Mouse (Mus musculus): Measurements from ENCODE around the gene Rnf213. TPM values are rescaled to one million over a fixed set of nuclear protein-coding genes. Genes with fewer than 3 reads are reported as not detected.

Rnf213 gene
- total RNA-seq, 1 experiment: 37.3 TPM

DNA sequence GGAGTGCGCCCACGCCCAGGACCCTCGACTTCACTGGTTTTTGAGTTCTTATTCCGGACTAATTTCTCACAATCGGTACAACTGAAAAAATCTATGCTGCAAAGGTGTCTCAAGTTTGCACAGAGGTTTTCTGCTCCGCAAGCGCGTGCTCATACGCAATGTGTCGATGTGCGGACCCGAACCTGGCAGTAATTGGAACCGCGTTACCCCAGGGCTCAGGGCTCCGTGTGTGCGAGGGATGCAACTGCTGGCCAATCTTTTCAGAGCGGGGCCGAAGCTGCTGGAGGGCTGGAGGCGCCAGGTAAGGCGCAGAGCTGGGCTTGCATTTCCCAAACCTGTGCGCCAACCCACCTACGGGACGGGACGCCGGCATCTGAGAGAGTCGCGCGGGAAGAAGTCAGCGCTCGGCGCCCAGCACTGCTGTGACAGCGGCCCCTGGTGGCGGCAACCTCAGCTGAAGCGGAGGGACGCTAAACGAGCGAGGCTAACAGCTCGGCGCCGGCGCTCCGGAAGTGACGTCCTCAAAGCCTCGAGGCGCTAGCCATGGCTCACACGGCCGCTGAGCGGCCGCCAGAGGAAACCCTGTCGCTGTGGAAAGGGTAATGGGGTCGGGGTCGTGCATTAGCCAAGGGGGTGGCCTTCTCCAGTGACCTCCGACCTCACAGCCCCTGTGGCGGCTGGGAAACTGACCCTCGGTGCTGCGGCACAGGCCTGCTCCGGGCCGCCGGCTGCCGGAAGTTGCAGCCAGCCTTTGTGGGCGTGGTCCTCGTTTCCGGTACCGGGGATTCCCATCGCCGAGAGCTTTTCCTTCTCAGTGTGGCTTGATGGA is 98.2 kb downstream of the Rnf213 start, which contains the start of gene Endov:
Gene Endov (plus strand): TSS at position 487 of the 829 bp plus-strand sequence.
- H3K9ac ChIP-seq (ENCODE audit: insufficient read depth, low read depth, low read length, poor library complexity, severe bottlenecking): peak within 1 kb of the TSS; percentile 94
- H3K4me3 ChIP-seq (ENCODE audit: insufficient read depth in 1 of 2, low read depth in 1 of 2, low read length in 2 of 2, poor library complexity in 1 of 2, severe bottlenecking in 1 of 2): peak within 1 kb of the TSS; percentile 83 to 94
- TF ChIP-seq HCFC1 (IDR thresholded peaks at IDR 0.05; ENCODE audit: borderline replicate concordance, insufficient read depth, low read length) (peak; percentile 84), MAFK (IDR thresholded peaks at IDR 0.05; ENCODE audit: insufficient read depth, low read depth, low read length) (no peak), ZC3H11A (IDR thresholded peaks at IDR 0.05; ENCODE audit: borderline replicate concordance, low read depth, low read length) (peak; percentile 59; the same call in 1 of the 2 replicates), CHD2 (IDR thresholded peaks at IDR 0.05; ENCODE audit: low read depth, low read length) (peak; percentile 63; the same call in 1 of the 2 replicates), ZNF384 (IDR thresholded peaks at IDR 0.05; ENCODE audit: low read depth, low read length) (no peak)
- in situ Hi-C loops (cut with MboI; ENCODE audit: low sequenced_read_pairs in 2 of 2, unreplicated experiment in 2 of 2): no loop called here
- no peaks in the 10 kb centered on the region for H3K9me3 ChIP-seq (ENCODE audit: control insufficient read depth, insufficient read depth, low read depth, low read length)
- H3K27ac ChIP-seq (ENCODE audit: insufficient read depth, low read depth, low read length, poor library complexity, severe bottlenecking): peak within 1 kb of the TSS; percentile 80
- peak; percentile 91 for DNase-seq (ENCODE audit: low read depth, low spot score)
- 0 out of 4 replicates have a peak, but pooled peaks cover 0 to 2% of the 10 kb centered on the region in 2 experiments for H3K4me1 ChIP-seq (ENCODE audit: control insufficient read depth in 2 of 2, insufficient read depth in 2 of 2, low read length in 2 of 2, poor library complexity in 1 of 2)
- peaks cover 2% of the 10 kb centered on the region; the same call in 1 of the 2 replicates for H3K36me3 ChIP-seq (ENCODE audit: control insufficient read depth, insufficient read depth, low read length, poor library complexity, severe bottlenecking)

DNA sequence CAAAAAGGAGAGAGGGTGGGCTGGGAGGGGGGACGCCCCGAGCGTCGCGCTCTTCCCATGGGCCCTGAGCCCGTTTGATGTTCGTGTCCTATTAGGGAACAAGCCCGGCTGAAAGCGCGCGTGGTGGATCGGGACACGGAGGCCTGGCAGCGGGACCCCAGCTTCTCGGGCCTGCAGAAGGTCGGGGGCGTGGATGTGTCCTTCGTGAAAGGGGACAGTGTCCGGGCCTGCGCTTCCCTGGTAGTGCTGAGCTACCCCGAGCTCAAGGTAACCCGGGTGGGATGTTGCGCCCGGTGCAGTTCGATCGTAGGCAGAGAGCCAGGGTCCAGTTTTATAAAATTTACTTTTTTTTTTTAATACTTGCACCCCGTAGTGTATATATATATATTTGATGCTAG is 98.8 kb downstream of the Rnf213 start:
- Histone ChIP-seq H3K9ac (ENCODE audit: insufficient read depth, low read depth, low read length, poor library complexity, severe bottlenecking) (peak overlapping the region; percentile 94), H3K9me3 (ENCODE audit: control insufficient read depth, insufficient read depth, low read depth, low read length) (no peaks in the 10 kb centered on the region), H3K36me3 (ENCODE audit: control insufficient read depth, insufficient read depth, low read length, poor library complexity, severe bottlenecking) (peaks cover 2% of the 10 kb centered on the region; the same call in 1 of the 2 replicates), H3K4me3 (ENCODE audit: insufficient read depth in 1 of 2, low read depth in 1 of 2, low read length in 2 of 2, poor library complexity in 1 of 2, severe bottlenecking in 1 of 2) (peak overlapping the region; percentile 83 to 94), H3K4me1 (ENCODE audit: control insufficient read depth in 2 of 2, insufficient read depth in 2 of 2, low read length in 2 of 2, poor library complexity in 1 of 2) (0 out of 4 replicates have a peak, but pooled peaks cover 0 to 2% of the 10 kb centered on the region in 2 experiments), H3K27ac (ENCODE audit: insufficient read depth, low read depth, low read length, poor library complexity, severe bottlenecking) (no peak overlapping the region)
- no peak for DNase-seq (ENCODE audit: low read depth, low spot score)
- in situ Hi-C loops (cut with MboI; ENCODE audit: low sequenced_read_pairs in 2 of 2, unreplicated experiment in 2 of 2): no loop called here
- TF ChIP-seq HCFC1 (IDR thresholded peaks at IDR 0.05; ENCODE audit: borderline replicate concordance, insufficient read depth, low read length) (no peak), ZC3H11A (IDR thresholded peaks at IDR 0.05; ENCODE audit: borderline replicate concordance, low read depth, low read length) (no peak), MAFK (IDR thresholded peaks at IDR 0.05; ENCODE audit: insufficient read depth, low read depth, low read length) (no peak), ZNF384 (IDR thresholded peaks at IDR 0.05; ENCODE audit: low read depth, low read length) (no peak), CHD2 (IDR thresholded peaks at IDR 0.05; ENCODE audit: low read depth, low read length) (no peak)

DNA sequence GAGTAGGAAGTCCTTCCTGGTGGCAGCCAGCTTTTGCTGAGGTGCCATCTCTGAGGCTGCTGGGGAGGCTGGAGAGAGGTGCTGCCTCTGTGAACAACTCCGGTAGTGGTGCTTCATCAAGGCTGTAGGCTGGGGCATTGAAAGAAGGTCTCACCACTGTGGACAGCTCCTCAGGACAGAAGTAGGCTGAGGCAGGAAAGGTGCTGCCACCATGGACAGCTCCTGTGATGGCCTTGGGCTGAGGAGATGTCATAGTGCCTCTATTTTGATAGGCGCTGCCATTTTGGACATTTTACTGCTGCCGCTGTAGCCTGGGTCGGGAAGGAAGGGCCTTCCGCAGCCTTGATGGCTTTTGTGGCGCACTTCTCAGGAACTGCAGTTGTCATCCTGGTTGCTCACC is 99.9 kb downstream of the Rnf213 start:
- Histone ChIP-seq H3K9me3 (ENCODE audit: control insufficient read depth, insufficient read depth, low read depth, low read length) (no peaks in the 10 kb centered on the region), H3K4me1 (ENCODE audit: control insufficient read depth in 2 of 2, insufficient read depth in 2 of 2, low read length in 2 of 2, poor library complexity in 1 of 2) (0 out of 4 replicates have a peak, but pooled peaks cover 0 to 2% of the 10 kb centered on the region in 2 experiments), H3K4me3 (ENCODE audit: insufficient read depth in 1 of 2, low read depth in 1 of 2, low read length in 2 of 2, poor library complexity in 1 of 2, severe bottlenecking in 1 of 2) (no peak overlapping the region), H3K36me3 (ENCODE audit: control insufficient read depth, insufficient read depth, low read length, poor library complexity, severe bottlenecking) (peaks cover 2% of the 10 kb centered on the region; the same call in 1 of the 2 replicates), H3K27ac (ENCODE audit: insufficient read depth, low read depth, low read length, poor library complexity, severe bottlenecking) (no peak overlapping the region), H3K9ac (ENCODE audit: insufficient read depth, low read depth, low read length, poor library complexity, severe bottlenecking) (no peak overlapping the region)
- peak; percentile 77 for DNase-seq (ENCODE audit: low read depth, low spot score)
- peak; percentile 37; the same call in 1 of the 2 replicates for TF ChIP-seq HCFC1 (IDR thresholded peaks at IDR 0.05; ENCODE audit: borderline replicate concordance, insufficient read depth, low read length)
- no peak for TF ChIP-seq CHD2 (IDR thresholded peaks at IDR 0.05; ENCODE audit: low read depth, low read length)
- in situ Hi-C loops (cut with MboI; ENCODE audit: low sequenced_read_pairs in 2 of 2, unreplicated experiment in 2 of 2): no loop called here

DNA sequence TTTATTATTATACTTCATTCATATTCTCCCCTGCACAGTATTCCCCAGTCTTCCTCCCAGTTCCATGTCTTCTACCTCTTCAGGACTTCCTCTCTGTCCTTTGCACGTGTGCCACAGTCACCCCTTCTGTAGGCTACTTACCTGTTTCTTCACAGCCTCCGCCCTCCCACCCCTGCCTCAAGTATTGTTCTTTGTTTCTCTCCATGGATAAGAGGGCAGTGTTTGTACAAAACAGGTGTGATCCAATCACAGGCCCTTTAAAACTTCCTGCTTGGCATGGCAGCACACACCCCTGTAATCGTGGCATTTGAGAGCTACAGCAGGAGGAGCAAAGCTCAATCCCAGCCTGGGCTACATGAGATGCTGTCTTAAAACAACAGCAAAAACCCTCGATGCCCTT is 100.6 kb downstream of the Rnf213 start:
- no peak overlapping the region for H3K4me3 ChIP-seq (ENCODE audit: insufficient read depth in 1 of 2, low read depth in 1 of 2, low read length in 2 of 2, poor library complexity in 1 of 2, severe bottlenecking in 1 of 2)

More for the DNA sequence above, 100.6 kb downstream of the Rnf213 start:
- TF ChIP-seq HCFC1 (IDR thresholded peaks at IDR 0.05; ENCODE audit: borderline replicate concordance, insufficient read depth, low read length) (no peak), ZNF384 (IDR thresholded peaks at IDR 0.05; ENCODE audit: low read depth, low read length) (no peak), CHD2 (IDR thresholded peaks at IDR 0.05; ENCODE audit: low read depth, low read length) (no peak), ZC3H11A (IDR thresholded peaks at IDR 0.05; ENCODE audit: borderline replicate concordance, low read depth, low read length) (no peak), MAFK (IDR thresholded peaks at IDR 0.05; ENCODE audit: insufficient read depth, low read depth, low read length) (no peak)
- no peak for DNase-seq (ENCODE audit: low read depth, low spot score)
- Histone ChIP-seq H3K36me3 (ENCODE audit: control insufficient read depth, insufficient read depth, low read length, poor library complexity, severe bottlenecking) (no peaks in the 10 kb centered on the region), H3K4me1 (ENCODE audit: control insufficient read depth in 2 of 2, insufficient read depth in 2 of 2, low read length in 2 of 2, poor library complexity in 1 of 2) (0 out of 4 replicates have a peak, but pooled peaks cover 0 to 2% of the 10 kb centered on the region in 2 experiments), H3K9me3 (ENCODE audit: control insufficient read depth, insufficient read depth, low read depth, low read length) (no peaks in the 10 kb centered on the region), H3K9ac (ENCODE audit: insufficient read depth, low read depth, low read length, poor library complexity, severe bottlenecking) (no peak overlapping the region), H3K27ac (ENCODE audit: insufficient read depth, low read depth, low read length, poor library complexity, severe bottlenecking) (no peak overlapping the region)
- in situ Hi-C loops (cut with MboI; ENCODE audit: low sequenced_read_pairs in 2 of 2, unreplicated experiment in 2 of 2): no loop called here

Measured in ES-E14 (cell line).